Mouse (Mus musculus) limb, embryonic 13.5 days (tissue): ENCODE data around the gene Kctd13. TPM values are rescaled to one million over a fixed set of nuclear protein-coding genes. Genes with fewer than 3 reads are reported as not detected.
A peak's percentile ranks its signal among the peaks of the same experiment; 100 is the strongest.

ENCODE experiments used
- ATAC-seq: fragments of 200-750 bp; cut with Nextera tagmentation; 2 replicates; pipeline ENCODE4 v1.8.0; 2017; ENCODE audit warnings: low read depth, moderate number of reproducible peaks, moderate TSS enrichment; ENCODE audit not compliant: low FRiP score
- H3K27ac ChIP-seq: fragments of 300-500 bp; sonication (generic); 2 replicates; pipeline ENCODE4 v1.5.1; 2015; ENCODE audit warnings: inconsistent platforms, mild to moderate bottlenecking, moderate library complexity
- H3K27me3 ChIP-seq: fragments of 300-500 bp; sonication (generic); 2 replicates; pipeline ENCODE4 v1.6.1; 2015; ENCODE audit warnings: mild to moderate bottlenecking, inconsistent platforms
- H3K36me3 ChIP-seq: fragments of 300-500 bp; sonication (generic); 2 replicates; pipeline ENCODE4 v1.6.1; 2015; ENCODE audit warnings: inconsistent platforms, mild to moderate bottlenecking, moderate library complexity
- H3K4me1 ChIP-seq: fragments of 300-500 bp; sonication (generic); 2 replicates; pipeline ENCODE4 v1.6.1; 2015; ENCODE audit warnings: inconsistent platforms
- H3K4me2 ChIP-seq: fragments of 300-500 bp; sonication (generic); replicated peaks from 2 replicates; pipeline ENCODE4 v1.6.1; 2015; ENCODE audit warnings: inconsistent platforms, mild to moderate bottlenecking, moderate library complexity
- H3K4me3 ChIP-seq: fragments of 300-500 bp; sonication (generic); 2 replicates; pipeline ENCODE4 v1.5.1; 2015; ENCODE audit warnings: moderate library complexity, mild to moderate bottlenecking, inconsistent platforms
- H3K9ac ChIP-seq: fragments of 300-500 bp; sonication (generic); 2 replicates; pipeline ENCODE4 v1.6.1; 2015; ENCODE audit warnings: mild to moderate bottlenecking, inconsistent platforms
- H3K9me3 ChIP-seq: fragments of 300-500 bp; sonication (generic); 2 replicates; pipeline ENCODE4 v1.6.1; 2016; ENCODE audit warnings: inconsistent platforms
- WGBS: fragments of 180-500 bp; shearing (Covaris S2); methylation state at CpG from one replicate; pipeline ENCODE4 v1.1.7; 2015; 5-methylcytosine and 5-hydroxymethylcytosine counted together
- polyA plus RNA-seq: library from polyadenylated mRNA; unstranded; fragments of >200 nt; fragmentation: Nextera tagmentation; extraction: Ambion mirVana; gene quantifications from 2 replicates; pipeline ENCODE4 v1.2.1, GENCODE M21; 2015

Kctd13 gene
- polyA plus RNA-seq, 1 experiment from 2014 or later = 16.9 TPM

- Histone ChIP-seq H3K4me1 (peaks cover 26% of the 10 kb centered on the region), H3K27me3 (peaks cover 44% of the 10 kb centered on the region), H3K36me3 (peaks cover 13% of the 10 kb centered on the region), H3K4me3 (no peak overlapping the region), H3K9me3 (no peaks in the 10 kb centered on the region), H3K27ac (no peak overlapping the region), H3K4me2 (peak overlapping the region; percentile 100; the same call in 1 of the 2 replicates), H3K9ac (no peak overlapping the region)
- no peak for ATAC-seq
- 76% methylated on average over 10 of the region's 10 CpGs for WGBS
Observed at GRCm38 (mm10) chr7:126948626-126949025, 19.9 kb downstream of the Kctd13 start.

- peaks cover 47% of the 10 kb centered on the region for H3K27me3 ChIP-seq
- H3K9ac ChIP-seq = peak within 1 kb of the TSS; percentile 26
Observed at GRCm38 (mm10) chr7:126949403-126949792, 20.7 kb downstream of the Kctd13 start, which contains the start of gene Asphd1. TSS of gene Asphd1 (minus strand) at chr7:126949582.

DNA sequence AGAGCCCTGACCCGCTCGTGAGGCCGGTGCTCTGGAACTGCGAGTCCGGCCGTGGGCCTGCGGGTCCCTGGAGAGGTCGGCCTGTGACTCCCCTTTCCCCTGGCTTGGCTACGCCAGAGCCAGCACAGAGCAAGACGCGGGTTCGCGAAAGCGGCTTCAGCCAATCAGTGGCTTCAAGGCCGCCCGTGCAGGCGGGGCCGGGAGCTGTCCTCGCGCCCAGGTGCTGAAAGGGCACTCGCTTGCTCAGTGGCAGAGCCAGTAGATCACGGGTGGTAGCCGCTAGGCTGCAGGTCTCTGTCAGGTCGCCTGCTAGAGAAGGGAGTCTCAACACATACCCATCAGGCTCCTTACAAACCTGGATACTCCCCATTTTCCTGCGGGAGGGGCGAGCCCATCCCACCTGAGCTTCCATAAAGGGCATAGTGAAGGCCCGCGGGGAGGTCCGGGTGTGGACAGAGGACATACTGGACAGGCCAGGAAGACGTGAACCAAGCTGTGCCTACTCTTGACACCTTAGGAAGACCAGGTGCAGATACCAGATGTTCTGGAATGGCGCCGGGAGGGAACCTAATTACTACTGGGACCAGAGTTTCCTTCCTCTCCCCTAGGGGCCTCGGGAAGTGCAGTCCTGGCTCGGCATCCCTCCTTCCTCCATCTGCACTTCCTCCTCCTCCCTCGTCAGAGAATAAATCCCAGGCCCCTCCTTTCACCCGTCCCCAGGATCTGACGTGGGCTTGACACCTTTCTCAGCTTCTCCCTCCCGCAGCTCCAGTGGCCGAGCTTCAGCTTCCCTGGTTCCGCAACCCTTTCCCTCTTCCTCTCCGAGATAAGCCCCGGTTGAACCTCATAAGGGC is 21.3 kb downstream of the Kctd13 start, which contains the start of gene Sez6l2:
Gene Sez6l2, plus strand, starts transcription at position 771 of the 854 bp plus-strand sequence.
- Histone ChIP-seq H3K9ac (peak within 1 kb of the TSS; percentile 26), H3K27me3 (peaks cover 47% of the 10 kb centered on the region)
- ATAC-seq = peak; percentile 88

More at GRCm38 (mm10) chr7:126949403-126949792, 20.7 kb downstream of the Kctd13 start, which contains the start of gene Asphd1:
- Histone ChIP-seq H3K27ac (no peak within 1 kb of the TSS), H3K4me1 (peaks cover 26% of the 10 kb centered on the region), H3K9me3 (no peaks in the 10 kb centered on the region), H3K36me3 (peaks cover 9% of the 10 kb centered on the region), H3K4me3 (peak within 1 kb of the TSS; percentile 51), H3K4me2 (peak within 1 kb of the TSS; percentile 100)
- peak; percentile 59 for ATAC-seq
- WGBS = under 1% methylated on average over 21 of the region's 21 CpGs

DNA sequence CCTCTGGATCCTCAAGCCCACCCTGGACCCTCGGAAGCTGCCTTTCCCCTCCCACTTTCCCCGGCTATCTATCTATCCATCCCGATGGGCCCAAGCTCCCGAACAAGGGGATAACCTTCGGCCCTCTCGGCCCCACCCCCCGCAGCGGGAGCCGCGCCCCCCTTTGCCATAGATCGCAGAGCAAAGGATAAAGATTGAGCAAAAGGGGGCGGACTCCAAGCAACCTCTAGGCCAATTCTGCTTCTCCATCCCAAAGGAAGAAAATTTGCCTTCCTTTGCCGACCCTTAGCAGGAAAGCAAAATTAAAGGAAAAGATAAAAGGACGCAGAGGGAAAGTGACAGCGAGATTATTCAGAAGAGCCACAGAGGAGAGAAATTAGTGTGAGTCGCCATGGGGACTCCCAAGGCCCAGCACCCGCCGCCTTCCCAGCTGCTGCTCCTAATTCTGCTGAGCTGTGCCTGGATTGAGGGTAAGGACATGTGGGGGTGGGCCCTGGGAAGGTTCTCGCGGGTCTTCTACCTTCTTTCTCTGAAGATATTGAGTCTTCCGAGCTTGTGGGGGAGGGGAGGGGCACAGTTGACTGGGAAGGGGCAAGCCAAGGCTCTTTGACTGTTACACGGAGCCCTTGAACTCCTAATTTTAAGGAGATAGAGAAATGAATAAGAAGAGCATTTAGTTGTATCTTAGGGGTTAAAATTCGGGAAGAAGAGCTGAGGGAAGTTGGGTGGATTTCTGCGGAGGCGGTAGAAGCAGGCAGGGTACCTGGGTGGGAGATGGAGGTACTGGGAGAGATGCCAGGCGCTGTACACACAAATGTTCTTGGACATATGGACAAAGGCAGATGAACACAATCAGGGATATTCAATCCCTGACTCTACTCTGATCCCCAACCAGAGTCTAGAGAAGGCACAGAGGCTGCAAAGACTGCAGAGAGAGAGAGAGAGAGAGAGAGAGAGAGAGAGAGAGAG is 22.3 kb downstream of the Kctd13 start:
- WGBS = 4% methylated on average over 26 of the region's 26 CpGs

More for the DNA sequence above, 21.3 kb downstream of the Kctd13 start, which contains the start of gene Sez6l2:
- Histone ChIP-seq H3K4me1 (peaks cover 26% of the 10 kb centered on the region), H3K9me3 (no peaks in the 10 kb centered on the region), H3K4me2 (peak within 1 kb of the TSS; percentile 100), H3K4me3 (peak within 1 kb of the TSS; percentile 51), H3K27ac (no peak within 1 kb of the TSS), H3K36me3 (peaks cover 3% of the 10 kb centered on the region)
- under 1% methylated on average over 42 of the region's 42 CpGs for WGBS

DNA sequence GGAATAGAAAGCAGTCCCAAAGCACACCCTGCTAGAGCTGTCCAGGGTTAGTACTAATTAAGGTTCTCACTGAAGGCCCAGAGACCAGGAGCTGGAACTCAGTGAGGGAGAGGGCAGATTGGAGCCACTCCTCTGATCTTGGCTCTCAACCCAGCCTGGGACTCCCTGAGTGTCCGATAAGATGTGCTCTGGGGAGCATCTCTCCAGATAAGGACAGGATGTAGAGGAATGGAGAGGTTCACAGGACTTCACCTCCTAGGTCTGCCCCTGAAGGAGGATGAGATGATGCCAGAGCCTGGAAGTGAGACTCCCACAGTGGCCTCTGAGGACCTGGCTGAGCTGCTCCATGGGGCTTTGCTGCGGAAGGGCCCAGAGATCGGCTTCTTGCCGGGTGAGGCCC is 23.1 kb downstream of the Kctd13 start:
- 25% methylated on average over 4 of the region's 4 CpGs for WGBS
- no peak for ATAC-seq
- no peaks in the 10 kb centered on the region for H3K9me3 ChIP-seq
- H3K27me3 ChIP-seq = peaks cover 47% of the 10 kb centered on the region
- no peak overlapping the region for H3K9ac ChIP-seq
- H3K4me2 ChIP-seq = no peak overlapping the region
- H3K27ac ChIP-seq = no peak overlapping the region
- H3K4me3 ChIP-seq = no peak overlapping the region
- H3K36me3 ChIP-seq = no peaks in the 10 kb centered on the region
- peaks cover 26% of the 10 kb centered on the region for H3K4me1 ChIP-seq

More for the DNA sequence above, 22.3 kb downstream of the Kctd13 start:
- Histone ChIP-seq H3K27me3 (peaks cover 47% of the 10 kb centered on the region), H3K4me3 (no peak overlapping the region), H3K27ac (no peak overlapping the region), H3K36me3 (no peaks in the 10 kb centered on the region), H3K4me2 (peak overlapping the region; percentile 100), H3K9ac (no peak overlapping the region), H3K9me3 (no peaks in the 10 kb centered on the region), H3K4me1 (peaks cover 26% of the 10 kb centered on the region)
- no peak for ATAC-seq

DNA sequence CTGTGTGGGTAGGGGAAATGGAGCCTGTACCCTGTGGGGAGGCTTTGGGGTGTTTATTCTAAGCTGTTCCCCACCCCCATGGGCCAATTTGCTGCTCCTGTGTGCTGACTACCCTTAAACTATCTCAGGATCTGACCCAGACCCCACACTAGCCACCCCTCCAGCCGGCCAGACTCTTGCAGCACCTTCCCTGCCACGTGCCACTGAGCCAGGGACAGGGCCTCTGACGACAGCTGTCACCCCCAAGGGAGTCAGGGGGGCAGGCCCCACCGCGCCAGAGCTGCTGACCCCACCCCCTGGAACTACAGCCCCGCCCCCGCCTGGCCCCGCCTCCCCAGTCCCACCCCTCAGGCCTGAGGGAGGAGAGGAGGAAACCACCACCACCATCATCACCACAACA is 24.0 kb downstream of the Kctd13 start:
- peak overlapping the region; percentile 16 for H3K4me2 ChIP-seq
- H3K36me3 ChIP-seq = no peaks in the 10 kb centered on the region
- H3K4me3 ChIP-seq = no peak overlapping the region
- H3K27me3 ChIP-seq = peaks cover 47% of the 10 kb centered on the region
- peaks cover 26% of the 10 kb centered on the region for H3K4me1 ChIP-seq
- no peak overlapping the region for H3K27ac ChIP-seq
- no peak overlapping the region for H3K9ac ChIP-seq
- no peaks in the 10 kb centered on the region for H3K9me3 ChIP-seq
- WGBS = 4% methylated on average over 8 of the region's 8 CpGs
- ATAC-seq = peak; percentile 2; the same call in 1 of the 2 replicates

GRCm38 (mm10) chr7:126955125-126955524 is 26.4 kb downstream of the Kctd13 start:
- Histone ChIP-seq H3K4me3 (no peak overlapping the region), H3K36me3 (no peaks in the 10 kb centered on the region), H3K4me2 (no peak overlapping the region), H3K9me3 (no peaks in the 10 kb centered on the region), H3K27ac (no peak overlapping the region), H3K4me1 (peaks cover 17% of the 10 kb centered on the region), H3K9ac (no peak overlapping the region), H3K27me3 (peaks cover 37% of the 10 kb centered on the region)
- WGBS = 63% methylated on average over 3 of the region's 3 CpGs
- ATAC-seq = no peak

DNA sequence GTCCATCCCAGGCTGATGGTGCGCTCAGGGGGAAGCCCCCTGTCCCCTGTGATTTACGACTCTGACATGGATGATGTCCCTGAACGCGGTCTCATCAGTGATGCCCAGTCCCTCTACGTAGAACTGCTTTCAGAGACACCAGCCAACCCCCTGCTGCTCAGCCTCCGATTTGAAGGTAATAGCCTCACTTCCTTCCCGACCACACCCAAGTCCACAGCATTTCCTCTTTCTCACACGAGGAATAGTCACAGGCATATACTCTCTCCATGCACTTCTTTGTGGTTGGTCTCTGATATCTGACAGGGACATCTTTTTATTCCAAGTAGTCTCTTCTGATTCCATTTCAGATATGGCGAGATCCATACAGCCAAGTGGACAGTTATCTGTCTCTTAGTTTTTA is 31.1 kb downstream of the Kctd13 start:
- ATAC-seq = no peak
- H3K27me3 ChIP-seq = peaks cover 32% of the 10 kb centered on the region
- H3K9ac ChIP-seq = no peak overlapping the region
- no peak overlapping the region for H3K27ac ChIP-seq
- 70% methylated on average over 9 of the region's 9 CpGs for WGBS
- no peaks in the 10 kb centered on the region for H3K9me3 ChIP-seq
- no peaks in the 10 kb centered on the region for H3K36me3 ChIP-seq
- H3K4me2 ChIP-seq = no peak overlapping the region
- no peak overlapping the region for H3K4me3 ChIP-seq
- H3K4me1 ChIP-seq = peaks cover 7% of the 10 kb centered on the region; the same call in 1 of the 2 replicates

GRCm38 (mm10) chr7:126961095-126961494 is 32.4 kb downstream of the Kctd13 start:
- no peak overlapping the region for H3K9ac ChIP-seq
- H3K27ac ChIP-seq = no peak overlapping the region
- 85% methylated on average over 5 of the region's 5 CpGs for WGBS
- no peaks in the 10 kb centered on the region for H3K36me3 ChIP-seq
- H3K4me3 ChIP-seq = no peak overlapping the region
- H3K4me2 ChIP-seq = no peak overlapping the region
- peaks cover 7% of the 10 kb centered on the region; the same call in 1 of the 2 replicates for H3K4me1 ChIP-seq
- H3K27me3 ChIP-seq = peaks cover 32% of the 10 kb centered on the region
- ATAC-seq = no peak
- H3K9me3 ChIP-seq = no peaks in the 10 kb centered on the region

GRCm38 (mm10) chr7:126961965-126962364 is 33.3 kb downstream of the Kctd13 start:
- Histone ChIP-seq H3K4me3 (no peak overlapping the region), H3K9me3 (no peaks in the 10 kb centered on the region), H3K4me1 (peaks cover 7% of the 10 kb centered on the region; the same call in 1 of the 2 replicates), H3K27me3 (peaks cover 32% of the 10 kb centered on the region), H3K9ac (no peak overlapping the region), H3K4me2 (no peak overlapping the region), H3K36me3 (no peaks in the 10 kb centered on the region), H3K27ac (no peak overlapping the region)
- no peak for ATAC-seq
- WGBS = 88% methylated on average over 4 of the region's 4 CpGs

GRCm38 (mm10) chr7:126963548-126964286 is 35.0 kb downstream of the Kctd13 start:
- peak overlapping the region; percentile 10; the same call in 1 of the 2 replicates for H3K4me3 ChIP-seq
- H3K9me3 ChIP-seq = no peaks in the 10 kb centered on the region
- peak overlapping the region; percentile 48; the same call in 1 of the 2 replicates for H3K9ac ChIP-seq
- no peak overlapping the region for H3K27ac ChIP-seq
- no peaks in the 10 kb centered on the region for H3K36me3 ChIP-seq
- WGBS = 24% methylated on average over 19 of the region's 19 CpGs
- H3K4me1 ChIP-seq = peaks cover 7% of the 10 kb centered on the region; the same call in 1 of the 2 replicates
- H3K27me3 ChIP-seq = peaks cover 32% of the 10 kb centered on the region
- peak overlapping the region; percentile 37 for H3K4me2 ChIP-seq
- ATAC-seq = no peak
